Mouse (Mus musculus): Measurements from ENCODE around the gene Plcg1. TPM values are rescaled to one million over a fixed set of nuclear protein-coding genes. Genes with fewer than 3 reads are reported as not detected.
A peak's percentile ranks its signal among the peaks of the same experiment; 100 is the strongest.

The Plcg1 gene
- polyA plus RNA-seq, 1 experiment from 2014 or later: 11.4 TPM

- no peaks in the 10 kb centered on the region for H3K36me3 ChIP-seq (ENCODE audit: control insufficient read depth, insufficient read depth, low read length)
- no peak for DNase-seq (ENCODE audit: low spot score)
- no peak overlapping the region for H3K27ac ChIP-seq (replicated peaks)
- no peak overlapping the region for H3K9ac ChIP-seq (ENCODE audit: low read length)
- no peaks in the 10 kb centered on the region for H3K9me3 ChIP-seq (ENCODE audit: control insufficient read depth, low read length)
- H3K27me3 ChIP-seq (ENCODE audit: control insufficient read depth, insufficient read depth, low read length): no peaks in the 10 kb centered on the region
- no peak overlapping the region for H3K4me3 ChIP-seq (ENCODE audit: low read depth, low read length)
- TF ChIP-seq EP300 (optimal IDR thresholded peaks at IDR 0.05): no peak
- TF ChIP-seq CTCF (IDR thresholded peaks at IDR 0.05; ENCODE audit: low read depth): no peak
- peaks cover 3% of the 10 kb centered on the region; the same call in 1 of the 2 replicates for H3K4me1 ChIP-seq (replicated peaks; ENCODE audit: control insufficient read depth, insufficient read depth)
- ATAC-seq (ENCODE audit: low FRiP score, low TSS enrichment): no peak
- 69% methylated on average over 3 of the region's 3 CpGs for WGBS
- no peak overlapping the region for H3K4me2 ChIP-seq (replicated peaks; ENCODE audit: low read depth)
Measured at GRCm38 (mm10) chr2:160802326-160802725, 71.2 kb downstream of the Plcg1 start.

- DNase-seq (ENCODE audit: low spot score) (no peak), ATAC-seq (ENCODE audit: low FRiP score, low TSS enrichment) (no peak; the same call in 1 of the 2 replicates)
- H3K4me3 ChIP-seq (ENCODE audit: low read depth, low read length): no peak overlapping the region
- no peaks in the 10 kb centered on the region for H3K27me3 ChIP-seq (ENCODE audit: control insufficient read depth, insufficient read depth, low read length)
- no peaks in the 10 kb centered on the region for H3K36me3 ChIP-seq (ENCODE audit: control insufficient read depth, insufficient read depth, low read length)
- peaks cover 3% of the 10 kb centered on the region; the same call in 1 of the 2 replicates for H3K4me1 ChIP-seq (replicated peaks; ENCODE audit: control insufficient read depth, insufficient read depth)
- H3K4me2 ChIP-seq (replicated peaks; ENCODE audit: low read depth): no peak overlapping the region
- peak overlapping the region; percentile 75 for H3K27ac ChIP-seq (replicated peaks)
- WGBS: 34% methylated on average over 4 of the region's 4 CpGs
- TF ChIP-seq EP300 (optimal IDR thresholded peaks at IDR 0.05) (peak; percentile 79), CTCF (IDR thresholded peaks at IDR 0.05; ENCODE audit: low read depth) (no peak)
- H3K9me3 ChIP-seq (ENCODE audit: control insufficient read depth, low read length): no peaks in the 10 kb centered on the region
- no peak overlapping the region for H3K9ac ChIP-seq (ENCODE audit: low read length)
Measured at GRCm38 (mm10) chr2:160804794-160805527, 73.9 kb downstream of the Plcg1 start.

- no peak overlapping the region for H3K4me2 ChIP-seq (replicated peaks; ENCODE audit: low read depth)
- WGBS: 47% methylated on average over 3 of the region's 3 CpGs
- no peak overlapping the region for H3K9ac ChIP-seq (ENCODE audit: low read length)
- no peak for DNase-seq (ENCODE audit: low spot score)
- H3K4me3 ChIP-seq (ENCODE audit: low read depth, low read length): no peak overlapping the region
- TF ChIP-seq EP300 (optimal IDR thresholded peaks at IDR 0.05): no peak
- no peak for TF ChIP-seq CTCF (IDR thresholded peaks at IDR 0.05; ENCODE audit: low read depth)
- H3K27ac ChIP-seq (replicated peaks): peak overlapping the region; percentile 65
- peaks cover 3% of the 10 kb centered on the region; the same call in 1 of the 2 replicates for H3K4me1 ChIP-seq (replicated peaks; ENCODE audit: control insufficient read depth, insufficient read depth)
- H3K36me3 ChIP-seq (ENCODE audit: control insufficient read depth, insufficient read depth, low read length): no peaks in the 10 kb centered on the region
- ATAC-seq (ENCODE audit: low FRiP score, low TSS enrichment): no peak
- H3K9me3 ChIP-seq (ENCODE audit: control insufficient read depth, low read length): no peaks in the 10 kb centered on the region
- no peaks in the 10 kb centered on the region for H3K27me3 ChIP-seq (ENCODE audit: control insufficient read depth, insufficient read depth, low read length)
Measured at GRCm38 (mm10) chr2:160806091-160806521, 75.0 kb downstream of the Plcg1 start.

GRCm38 (mm10) chr2:160810376-160810775 is 79.3 kb downstream of the Plcg1 start:
- no peak for ATAC-seq (ENCODE audit: low FRiP score, low TSS enrichment)

GRCm38 (mm10) chr2:160810802-160811201 is 79.7 kb downstream of the Plcg1 start:
- Histone ChIP-seq H3K9ac (ENCODE audit: low read length) (no peak overlapping the region), H3K36me3 (ENCODE audit: control insufficient read depth, insufficient read depth, low read length) (no peaks in the 10 kb centered on the region), H3K4me3 (ENCODE audit: low read depth, low read length) (no peak overlapping the region), H3K27ac (replicated peaks) (no peak overlapping the region), H3K27me3 (ENCODE audit: control insufficient read depth, insufficient read depth, low read length) (no peaks in the 10 kb centered on the region), H3K9me3 (ENCODE audit: control insufficient read depth, low read length) (no peaks in the 10 kb centered on the region), H3K4me2 (replicated peaks; ENCODE audit: low read depth) (no peak overlapping the region), H3K4me1 (replicated peaks; ENCODE audit: control insufficient read depth, insufficient read depth) (no peaks in the 10 kb centered on the region)
- ATAC-seq (ENCODE audit: low FRiP score, low TSS enrichment) (no peak), DNase-seq (ENCODE audit: low spot score) (no peak)
- WGBS: 53% methylated on average over 1 of the region's 1 CpGs
- TF ChIP-seq CTCF (IDR thresholded peaks at IDR 0.05; ENCODE audit: low read depth) (no peak), EP300 (optimal IDR thresholded peaks at IDR 0.05) (no peak)

More at GRCm38 (mm10) chr2:160810376-160810775, 79.3 kb downstream of the Plcg1 start:
- H3K27ac ChIP-seq (replicated peaks): no peak overlapping the region
- H3K27me3 ChIP-seq (ENCODE audit: control insufficient read depth, insufficient read depth, low read length): no peaks in the 10 kb centered on the region
- no peaks in the 10 kb centered on the region for H3K4me1 ChIP-seq (replicated peaks; ENCODE audit: control insufficient read depth, insufficient read depth)
- no peaks in the 10 kb centered on the region for H3K36me3 ChIP-seq (ENCODE audit: control insufficient read depth, insufficient read depth, low read length)
- H3K9ac ChIP-seq (ENCODE audit: low read length): no peak overlapping the region
- DNase-seq (ENCODE audit: low spot score): no peak
- no peak overlapping the region for H3K4me2 ChIP-seq (replicated peaks; ENCODE audit: low read depth)
- no peak for TF ChIP-seq CTCF (IDR thresholded peaks at IDR 0.05; ENCODE audit: low read depth)
- TF ChIP-seq EP300 (optimal IDR thresholded peaks at IDR 0.05): no peak
- no peak overlapping the region for H3K4me3 ChIP-seq (ENCODE audit: low read depth, low read length)
- H3K9me3 ChIP-seq (ENCODE audit: control insufficient read depth, low read length): no peaks in the 10 kb centered on the region

Other genes starting within 250 kb of the Plcg1 start
- 29.7 and 30.6 TPM in 2 replicates for gene Top1, start 85.4 kb upstream of the Plcg1 start, polyA plus RNA-seq (2015; fragmentation: Nextera tagmentation; extraction: Ambion mirVana)
- gene Zhx3, start 141.7 kb downstream of the Plcg1 start, polyA plus RNA-seq (2015; fragmentation: Nextera tagmentation; extraction: Ambion mirVana): 4.0 and 4.5 TPM in 2 replicates
- gene Lpin3, start 149.4 kb downstream of the Plcg1 start, polyA plus RNA-seq (2015; fragmentation: Nextera tagmentation; extraction: Ambion mirVana): 19.4 and 22.0 TPM in 2 replicates
- 7.2 and 8.5 TPM in 2 replicates for gene Emilin3, start 181.0 kb downstream of the Plcg1 start, polyA plus RNA-seq (2015; fragmentation: Nextera tagmentation; extraction: Ambion mirVana)